Mouse (Mus musculus): ENCODE measurements around the gene Ppfibp1. TPM values are rescaled to one million over a fixed set of nuclear protein-coding genes. Genes with fewer than 3 reads are reported as not detected.

Ppfibp1 gene
- total and polyA plus RNA-seq, 2 experiments from 2014 or later = 39.5 to 43.0 TPM

- ATAC-seq (ENCODE audit: insufficient read depth, low read depth) (peak; percentile 64), DNase-seq (ENCODE audit: low spot score) (peak; percentile 65)
- WGBS = 63% methylated on average over 16 of the region's 16 CpGs
- H3K36me3 ChIP-seq (replicated peaks; ENCODE audit: control insufficient read depth, insufficient read depth, low read length) = peaks cover 82% of the 10 kb centered on the region
- H3K27me3 ChIP-seq (ENCODE audit: control insufficient read depth, insufficient read depth, low read length) = no peaks in the 10 kb centered on the region
- no peak overlapping the region for H3K4me3 ChIP-seq (ENCODE audit: low read depth, low read length)
- TF ChIP-seq EP300 (IDR thresholded peaks at IDR 0.05; ENCODE audit: low read depth) (no peak; the same call in 1 of the 2 replicates), CTCF (IDR thresholded peaks at IDR 0.05; ENCODE audit: low read depth) (no peak)
- H3K4me1 ChIP-seq (ENCODE audit: control insufficient read depth, insufficient read depth) = peaks cover 16% of the 10 kb centered on the region
- peak overlapping the region; percentile 80 for H3K27ac ChIP-seq (ENCODE audit: low read depth)
- no peak overlapping the region for H3K4me2 ChIP-seq (ENCODE audit: low read depth, low read length)
- H3K9me3 ChIP-seq (replicated peaks; ENCODE audit: control insufficient read depth, low read length) = no peaks in the 10 kb centered on the region
- no peak overlapping the region for H3K9ac ChIP-seq (replicated peaks; ENCODE audit: low read depth, low read length)
Observed at GRCm38 (mm10) chr6:147022375-147023132, 134.3 kb downstream of the Ppfibp1 start.

- TF ChIP-seq EP300 (IDR thresholded peaks at IDR 0.05; ENCODE audit: low read depth) (no peak), CTCF (IDR thresholded peaks at IDR 0.05; ENCODE audit: low read depth) (no peak)
- peak; percentile 51; the same call in 1 of the 2 replicates for ATAC-seq (ENCODE audit: insufficient read depth, low read depth)
- H3K4me1 ChIP-seq (ENCODE audit: control insufficient read depth, insufficient read depth) = peaks cover 16% of the 10 kb centered on the region
- 42% methylated on average over 2 of the region's 2 CpGs for WGBS
- no peak overlapping the region for H3K4me2 ChIP-seq (ENCODE audit: low read depth, low read length)
- peaks cover 82% of the 10 kb centered on the region for H3K36me3 ChIP-seq (replicated peaks; ENCODE audit: control insufficient read depth, insufficient read depth, low read length)
- H3K27ac ChIP-seq (ENCODE audit: low read depth) = peak overlapping the region; percentile 80
- H3K9me3 ChIP-seq (replicated peaks; ENCODE audit: control insufficient read depth, low read length) = no peaks in the 10 kb centered on the region
- H3K27me3 ChIP-seq (ENCODE audit: control insufficient read depth, insufficient read depth, low read length) = no peaks in the 10 kb centered on the region
- no peak overlapping the region for H3K4me3 ChIP-seq (ENCODE audit: low read depth, low read length)
- DNase-seq (ENCODE audit: low spot score) = peak; percentile 39
- no peak overlapping the region for H3K9ac ChIP-seq (replicated peaks; ENCODE audit: low read depth, low read length)
Observed at GRCm38 (mm10) chr6:147023133-147023395, 134.8 kb downstream of the Ppfibp1 start.

GRCm38 (mm10) chr6:147023568-147023967 lies 135.3 kb downstream of the Ppfibp1 start:
- Histone ChIP-seq H3K36me3 (replicated peaks; ENCODE audit: control insufficient read depth, insufficient read depth, low read length) (peaks cover 80% of the 10 kb centered on the region), H3K4me1 (ENCODE audit: control insufficient read depth, insufficient read depth) (peaks cover 16% of the 10 kb centered on the region), H3K4me3 (ENCODE audit: low read depth, low read length) (no peak overlapping the region), H3K27me3 (ENCODE audit: control insufficient read depth, insufficient read depth, low read length) (no peaks in the 10 kb centered on the region), H3K27ac (ENCODE audit: low read depth) (peak overlapping the region; percentile 80), H3K4me2 (ENCODE audit: low read depth, low read length) (no peak overlapping the region), H3K9ac (replicated peaks; ENCODE audit: low read depth, low read length) (no peak overlapping the region), H3K9me3 (replicated peaks; ENCODE audit: control insufficient read depth, low read length) (no peaks in the 10 kb centered on the region)
- no peak for TF ChIP-seq EP300 (IDR thresholded peaks at IDR 0.05; ENCODE audit: low read depth)
- no peak for TF ChIP-seq CTCF (IDR thresholded peaks at IDR 0.05; ENCODE audit: low read depth)
- no peak for ATAC-seq (ENCODE audit: insufficient read depth, low read depth)
- DNase-seq (ENCODE audit: low spot score) = no peak

GRCm38 (mm10) chr6:147024761-147025160 lies 136.5 kb downstream of the Ppfibp1 start:
- Histone ChIP-seq H3K4me2 (ENCODE audit: low read depth, low read length) (no peak overlapping the region), H3K27ac (ENCODE audit: low read depth) (no peak overlapping the region), H3K9me3 (replicated peaks; ENCODE audit: control insufficient read depth, low read length) (no peaks in the 10 kb centered on the region), H3K4me3 (ENCODE audit: low read depth, low read length) (no peak overlapping the region), H3K4me1 (ENCODE audit: control insufficient read depth, insufficient read depth) (peaks cover 21% of the 10 kb centered on the region), H3K27me3 (ENCODE audit: control insufficient read depth, insufficient read depth, low read length) (no peaks in the 10 kb centered on the region), H3K9ac (replicated peaks; ENCODE audit: low read depth, low read length) (no peak overlapping the region), H3K36me3 (replicated peaks; ENCODE audit: control insufficient read depth, insufficient read depth, low read length) (peaks cover 80% of the 10 kb centered on the region)
- TF ChIP-seq EP300 (IDR thresholded peaks at IDR 0.05; ENCODE audit: low read depth) (no peak), CTCF (IDR thresholded peaks at IDR 0.05; ENCODE audit: low read depth) (no peak)
- WGBS = 66% methylated on average over 3 of the region's 3 CpGs
- DNase-seq (ENCODE audit: low spot score) (no peak), ATAC-seq (ENCODE audit: insufficient read depth, low read depth) (no peak)

GRCm38 (mm10) chr6:147028396-147028795 lies 140.1 kb downstream of the Ppfibp1 start:
- Histone ChIP-seq H3K9ac (replicated peaks; ENCODE audit: low read depth, low read length) (no peak overlapping the region), H3K27me3 (ENCODE audit: control insufficient read depth, insufficient read depth, low read length) (no peaks in the 10 kb centered on the region), H3K4me1 (ENCODE audit: control insufficient read depth, insufficient read depth) (peaks cover 10% of the 10 kb centered on the region; the same call in 1 of the 2 replicates), H3K27ac (ENCODE audit: low read depth) (no peak overlapping the region), H3K9me3 (replicated peaks; ENCODE audit: control insufficient read depth, low read length) (no peaks in the 10 kb centered on the region), H3K4me2 (ENCODE audit: low read depth, low read length) (no peak overlapping the region), H3K4me3 (ENCODE audit: low read depth, low read length) (no peak overlapping the region), H3K36me3 (replicated peaks; ENCODE audit: control insufficient read depth, insufficient read depth, low read length) (peaks cover 75% of the 10 kb centered on the region)
- no peak for TF ChIP-seq EP300 (IDR thresholded peaks at IDR 0.05; ENCODE audit: low read depth)
- no peak for TF ChIP-seq CTCF (IDR thresholded peaks at IDR 0.05; ENCODE audit: low read depth)
- 87% methylated on average over 2 of the region's 2 CpGs for WGBS
- DNase-seq (ENCODE audit: low spot score) = no peak
- no peak for ATAC-seq (ENCODE audit: insufficient read depth, low read depth)

DNA sequence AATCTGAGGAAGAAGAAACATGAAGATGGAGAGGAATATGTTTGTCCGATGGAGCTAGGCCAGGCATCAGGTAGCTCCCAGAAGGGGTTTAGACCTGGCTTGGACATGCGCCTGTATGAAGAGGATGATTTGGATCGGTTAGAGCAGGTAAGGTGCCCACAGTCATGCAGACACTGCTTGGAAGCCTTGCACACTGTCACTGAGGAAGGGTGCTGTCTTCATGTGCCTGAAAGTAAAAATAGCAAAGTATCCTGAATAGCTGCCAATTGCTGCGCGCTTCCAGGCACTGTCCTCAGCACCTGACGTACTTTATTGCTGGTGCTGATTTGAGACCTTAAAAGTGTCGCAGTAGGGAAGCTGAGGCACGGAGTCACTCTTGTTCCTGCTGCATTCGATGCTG lies 141.3 kb downstream of the Ppfibp1 start:
- Histone ChIP-seq H3K4me2 (ENCODE audit: low read depth, low read length) (no peak overlapping the region), H3K4me3 (ENCODE audit: low read depth, low read length) (no peak overlapping the region), H3K9me3 (replicated peaks; ENCODE audit: control insufficient read depth, low read length) (no peaks in the 10 kb centered on the region), H3K9ac (replicated peaks; ENCODE audit: low read depth, low read length) (no peak overlapping the region), H3K27me3 (ENCODE audit: control insufficient read depth, insufficient read depth, low read length) (no peaks in the 10 kb centered on the region), H3K4me1 (ENCODE audit: control insufficient read depth, insufficient read depth) (peaks cover 8% of the 10 kb centered on the region; the same call in 1 of the 2 replicates), H3K36me3 (replicated peaks; ENCODE audit: control insufficient read depth, insufficient read depth, low read length) (peaks cover 73% of the 10 kb centered on the region), H3K27ac (ENCODE audit: low read depth) (no peak overlapping the region)
- ATAC-seq (ENCODE audit: insufficient read depth, low read depth) (no peak), DNase-seq (ENCODE audit: low spot score) (peak; percentile 26)
- whole genome bisulfite sequencing = 55% methylated on average over 9 of the region's 9 CpGs
- TF ChIP-seq EP300 (IDR thresholded peaks at IDR 0.05; ENCODE audit: low read depth) (no peak), CTCF (IDR thresholded peaks at IDR 0.05; ENCODE audit: low read depth) (no peak)

All from heart, postnatal 0 days (tissue).